Mouse (Mus musculus) midbrain, embryonic 16.5 days (tissue): ENCODE results near the gene Fkbp7. TPM values are rescaled to one million over a fixed set of nuclear protein-coding genes. Genes with fewer than 3 reads are reported as not detected.

Source experiments
- ATAC-seq: fragments of 200-750 bp; cut with Nextera tagmentation; 2 replicates; pipeline ENCODE4 v1.8.0; 2017; ENCODE audit warnings: moderate TSS enrichment
- H3K27ac ChIP-seq: fragments of 300-500 bp; sonication (generic); 2 replicates; pipeline ENCODE4 v1.5.1; 2014; ENCODE audit warnings: mild to moderate bottlenecking, low read length, mixed read lengths
- H3K27me3 ChIP-seq: fragments of 300-500 bp; sonication (generic); 2 replicates; pipeline ENCODE4 v1.6.1; 2014; ENCODE audit warnings: low read depth, low read length, mixed read lengths; ENCODE audit not compliant: control insufficient read depth, insufficient read depth
- H3K36me3 ChIP-seq: fragments of 300-500 bp; sonication (generic); 2 replicates; pipeline ENCODE4 v1.6.1; 2014; ENCODE audit warnings: mild to moderate bottlenecking, low read length, moderate library complexity, mixed read lengths; ENCODE audit not compliant: control insufficient read depth, insufficient read depth
- H3K4me1 ChIP-seq: fragments of 300-500 bp; sonication (generic); 2 replicates; pipeline ENCODE4 v1.6.1; 2014; ENCODE audit warnings: mild to moderate bottlenecking, low read length, mixed read lengths; ENCODE audit not compliant: control insufficient read depth, insufficient read depth
- H3K4me2 ChIP-seq: fragments of 300-500 bp; sonication (generic); 2 replicates; pipeline ENCODE4 v1.6.1; 2014; ENCODE audit warnings: mild to moderate bottlenecking, low read length, mixed read lengths
- H3K4me3 ChIP-seq: fragments of 300-500 bp; sonication (generic); 2 replicates; pipeline ENCODE4 v1.5.1; 2014; ENCODE audit warnings: low read depth, mild to moderate bottlenecking, low read length, moderate library complexity, mixed read lengths
- H3K9ac ChIP-seq: fragments of 300-500 bp; sonication (generic); 2 replicates; pipeline ENCODE4 v1.6.1; 2014; ENCODE audit warnings: low read depth, low read length, mixed read lengths
- H3K9me3 ChIP-seq: fragments of 300-500 bp; sonication (generic); replicated peaks from 2 replicates; pipeline ENCODE4 v1.6.1; 2014; ENCODE audit warnings: mild to moderate bottlenecking, low read length, mixed read lengths; ENCODE audit not compliant: control insufficient read depth, poor library complexity, severe bottlenecking
- WGBS: fragments of 180-500 bp; shearing (Covaris S2); extraction: QIAGEN DNeasy Blood & Tissue Kit; methylation state at CpG from one replicate; pipeline ENCODE4 v1.1.7; 2014; 5-methylcytosine and 5-hydroxymethylcytosine counted together
- polyA plus RNA-seq: library from polyadenylated mRNA; unstranded; fragments of >200 nt; fragmentation: Nextera tagmentation; extraction: Ambion mirVana; gene quantifications from 2 replicates; pipeline ENCODE4 v1.2.1, GENCODE M21; 2015

The Fkbp7 gene
- polyA plus RNA-seq, 1 experiment from 2014 or later: 11.8 TPM

DNA sequence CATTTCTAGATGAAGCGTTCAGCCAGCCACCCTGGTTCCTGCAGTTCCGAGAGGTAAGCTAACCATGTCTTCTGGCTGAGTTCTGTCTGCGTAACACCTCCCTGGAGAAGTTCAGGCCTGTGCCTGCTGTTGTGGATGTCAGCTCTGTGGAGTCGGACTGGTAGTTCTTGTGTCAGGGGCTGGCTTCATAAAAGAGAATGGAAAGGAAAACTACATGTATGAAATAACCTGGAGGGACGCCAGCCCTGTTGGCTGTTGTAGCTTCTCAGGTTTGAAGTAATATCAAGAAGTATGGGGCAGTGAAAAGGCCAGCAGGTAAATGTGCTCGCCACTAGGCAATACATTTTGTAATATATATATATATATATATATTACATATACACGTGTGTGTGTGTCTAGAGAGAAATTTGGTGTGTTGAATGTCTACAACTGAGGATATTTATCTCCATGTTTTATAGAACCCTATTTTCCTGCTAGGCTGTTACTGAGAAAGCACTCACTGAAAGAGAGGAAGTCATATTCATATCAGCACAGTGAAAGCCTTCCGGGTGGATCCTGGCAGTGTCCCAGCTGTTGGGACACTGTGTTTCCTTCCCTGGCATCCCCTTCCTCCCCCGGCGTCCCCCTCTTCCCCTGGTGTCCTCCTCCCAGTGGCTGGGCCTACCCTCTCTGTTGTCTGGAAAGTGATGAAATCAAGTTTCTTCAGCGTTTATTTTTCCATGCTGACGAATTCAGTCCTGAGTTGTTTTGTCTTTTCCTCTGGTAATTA is 17.7 kb upstream of the Fkbp7 start:
- no peak overlapping the region for H3K9ac ChIP-seq

DNA sequence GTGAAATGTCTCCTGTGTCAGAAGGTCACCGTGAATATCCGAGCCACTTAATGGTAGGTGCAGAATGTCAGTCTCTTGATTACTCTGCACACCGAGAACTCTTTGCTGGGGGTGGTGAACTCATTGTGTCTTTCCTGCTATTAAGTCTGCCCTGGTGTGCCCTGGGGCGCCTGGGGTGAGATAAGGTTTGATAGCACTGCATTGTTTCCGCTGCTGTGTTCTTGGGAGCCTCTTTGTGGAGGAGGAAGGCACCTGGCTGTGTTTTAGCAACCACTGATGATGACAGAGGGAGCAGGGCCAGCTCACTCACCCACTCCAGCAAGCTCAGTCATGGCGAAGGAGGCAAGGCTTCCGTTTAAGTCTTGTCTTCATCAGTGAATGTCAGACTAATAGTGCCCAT is 15.2 kb upstream of the Fkbp7 start:
- Histone ChIP-seq H3K27ac (no peak overlapping the region), H3K9ac (no peak overlapping the region), H3K4me3 (no peak overlapping the region), H3K27me3 (no peaks in the 10 kb centered on the region), H3K4me2 (no peak overlapping the region), H3K36me3 (peaks cover 25% of the 10 kb centered on the region), H3K9me3 (no peaks in the 10 kb centered on the region), H3K4me1 (no peaks in the 10 kb centered on the region)
- 86% methylated on average over 7 of the region's 7 CpGs for WGBS
- ATAC-seq: no peak

More for the DNA sequence above, 17.7 kb upstream of the Fkbp7 start:
- Histone ChIP-seq H3K9me3 (no peaks in the 10 kb centered on the region), H3K36me3 (peaks cover 28% of the 10 kb centered on the region), H3K27me3 (no peaks in the 10 kb centered on the region), H3K4me3 (no peak overlapping the region), H3K4me2 (no peak overlapping the region), H3K4me1 (no peaks in the 10 kb centered on the region), H3K27ac (no peak overlapping the region)
- 93% methylated on average over 12 of the region's 12 CpGs for WGBS
- ATAC-seq: no peak

DNA sequence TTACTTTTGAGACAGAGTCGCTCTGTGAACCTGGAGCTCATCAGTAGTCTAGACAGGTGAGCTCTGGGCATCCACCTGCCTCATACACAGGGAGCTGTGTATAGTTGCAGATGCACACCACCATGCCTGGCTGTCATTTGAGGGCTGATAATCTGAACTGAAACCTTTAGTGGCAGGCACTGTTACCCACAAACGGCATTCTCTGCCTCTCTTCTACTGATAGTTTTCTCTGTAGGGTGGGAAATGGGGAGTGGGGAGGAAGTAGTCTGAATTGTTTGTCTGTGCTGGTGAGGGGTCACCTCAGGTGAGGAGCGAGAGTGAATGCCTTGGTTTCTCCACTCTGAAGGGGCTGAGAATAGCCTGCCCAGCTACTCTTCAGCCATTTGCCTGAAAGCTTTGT is 14.7 kb upstream of the Fkbp7 start:
- H3K4me1 ChIP-seq: no peaks in the 10 kb centered on the region
- H3K27me3 ChIP-seq: no peaks in the 10 kb centered on the region
- ATAC-seq: no peak
- H3K27ac ChIP-seq: no peak overlapping the region
- no peak overlapping the region for H3K9ac ChIP-seq
- 89% methylated on average over 3 of the region's 3 CpGs for WGBS
- no peaks in the 10 kb centered on the region for H3K9me3 ChIP-seq
- peaks cover 26% of the 10 kb centered on the region for H3K36me3 ChIP-seq
- H3K4me2 ChIP-seq: no peak overlapping the region
- H3K4me3 ChIP-seq: no peak overlapping the region

DNA sequence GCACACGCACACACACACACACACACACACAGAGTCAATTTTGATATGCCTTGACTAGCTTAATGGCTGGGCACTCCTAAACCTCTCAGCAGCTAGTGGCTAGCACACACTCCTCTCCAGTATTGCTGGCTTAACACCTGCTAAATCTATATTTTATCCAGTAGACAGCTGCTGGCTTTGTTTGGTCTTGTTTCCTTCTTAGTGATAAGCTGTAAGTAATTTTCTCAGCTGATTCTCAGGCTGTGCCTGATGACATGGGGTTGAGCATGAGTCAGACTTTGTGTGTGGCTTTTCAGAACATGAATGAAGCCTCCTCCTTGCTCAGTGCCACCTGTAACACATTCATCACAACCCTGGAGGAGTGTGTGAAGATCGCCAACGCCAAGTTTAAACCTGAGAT is 14.1 kb upstream of the Fkbp7 start:
- H3K4me1 ChIP-seq: no peaks in the 10 kb centered on the region
- no peaks in the 10 kb centered on the region for H3K27me3 ChIP-seq
- no peaks in the 10 kb centered on the region for H3K9me3 ChIP-seq
- no peak overlapping the region for H3K4me3 ChIP-seq
- 97% methylated on average over 3 of the region's 3 CpGs for WGBS
- H3K4me2 ChIP-seq: no peak overlapping the region
- H3K27ac ChIP-seq: no peak overlapping the region
- no peak overlapping the region for H3K9ac ChIP-seq
- ATAC-seq: no peak
- peaks cover 23% of the 10 kb centered on the region for H3K36me3 ChIP-seq

DNA sequence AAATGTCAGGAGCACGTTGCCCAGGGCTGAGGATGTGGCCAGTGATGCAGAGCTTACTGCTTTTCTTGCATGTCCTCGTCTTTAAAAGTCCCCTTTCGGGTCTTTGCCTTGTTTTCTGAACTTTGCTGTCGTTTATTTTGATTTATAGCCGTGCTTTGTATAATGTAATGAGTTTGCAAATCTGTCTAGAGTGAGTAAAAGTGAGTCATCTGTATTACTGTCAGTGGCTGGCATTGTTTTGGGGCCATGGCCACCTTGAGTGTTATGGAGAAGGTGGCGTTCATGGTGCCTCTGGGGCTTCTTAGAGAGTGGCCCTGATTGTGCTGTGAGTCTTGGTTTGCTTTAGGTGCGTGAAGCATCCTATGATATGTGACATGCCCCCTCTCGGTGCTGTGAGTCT is 9.4 kb upstream of the Fkbp7 start:
- Histone ChIP-seq H3K4me3 (no peak overlapping the region), H3K36me3 (peaks cover 15% of the 10 kb centered on the region), H3K9ac (no peak overlapping the region), H3K4me2 (no peak overlapping the region), H3K27ac (no peak overlapping the region), H3K9me3 (no peaks in the 10 kb centered on the region), H3K27me3 (no peaks in the 10 kb centered on the region), H3K4me1 (no peaks in the 10 kb centered on the region)
- 96% methylated on average over 8 of the region's 8 CpGs for WGBS
- ATAC-seq: no peak

DNA sequence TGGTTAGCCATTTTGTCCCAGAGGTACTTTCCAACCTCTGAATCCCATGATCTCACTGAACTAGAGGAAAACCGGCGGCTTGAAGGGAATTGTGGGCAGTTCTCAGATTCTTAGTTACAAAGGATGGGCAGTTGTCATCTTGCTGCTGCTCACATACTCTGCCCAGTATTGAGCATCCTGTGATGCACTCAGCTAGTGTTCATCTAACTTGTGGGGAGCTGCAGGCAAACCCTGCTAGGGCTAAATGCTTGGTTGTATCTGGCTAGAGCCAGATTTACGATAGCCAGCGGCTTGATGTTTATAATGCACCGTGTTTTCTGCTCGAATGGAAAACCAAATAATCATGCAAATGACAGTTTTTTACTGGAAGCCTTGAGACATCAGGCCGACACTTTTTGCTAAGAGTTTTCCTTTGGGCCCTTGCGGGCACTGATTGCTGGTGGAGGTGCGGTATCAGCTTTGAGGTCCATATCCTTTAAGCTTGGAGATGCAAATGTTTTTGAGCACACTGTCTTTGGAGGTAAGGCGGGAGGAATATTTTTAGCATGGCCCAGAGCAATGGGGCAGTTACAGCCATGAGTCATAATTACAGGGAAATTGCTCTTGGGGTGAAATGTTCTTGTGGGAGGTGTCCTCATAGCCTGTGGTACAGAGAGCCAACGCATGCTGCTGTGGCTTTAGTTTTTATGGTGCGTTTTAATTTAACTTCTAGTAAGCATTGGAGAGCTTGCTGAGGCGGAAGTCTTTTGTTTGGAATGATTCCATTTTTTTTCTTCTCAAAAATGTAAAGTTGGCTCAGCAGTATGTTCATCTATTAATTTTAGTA is 3.7 kb upstream of the Fkbp7 start:
- ATAC-seq: no peak
- Histone ChIP-seq H3K4me1 (peaks cover 24% of the 10 kb centered on the region), H3K27ac (no peak overlapping the region), H3K9me3 (no peaks in the 10 kb centered on the region), H3K27me3 (no peaks in the 10 kb centered on the region), H3K4me2 (peak overlapping the region; percentile 67), H3K9ac (peak overlapping the region; percentile 81), H3K36me3 (no peaks in the 10 kb centered on the region), H3K4me3 (peak overlapping the region; percentile 73)
- 64% methylated on average over 13 of the region's 13 CpGs for WGBS

DNA sequence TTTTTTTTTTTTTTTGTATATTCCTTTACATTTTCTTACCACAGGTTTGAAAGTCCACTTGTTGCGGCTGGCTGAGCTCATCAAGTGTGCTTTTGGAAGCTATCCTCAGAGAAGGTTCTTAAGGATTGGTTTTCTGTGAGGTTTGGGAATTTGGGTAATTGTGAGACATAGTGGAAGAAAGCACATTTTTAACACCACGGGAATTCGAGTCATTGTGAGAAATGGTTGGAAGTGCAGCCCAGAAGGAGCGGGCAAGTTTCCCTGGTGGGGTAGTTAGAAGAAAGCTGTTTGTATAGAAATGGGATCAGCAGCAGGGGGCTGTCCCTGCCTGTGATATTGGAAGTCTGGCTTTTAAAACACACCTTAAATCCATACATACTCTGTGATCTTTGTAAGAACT is 3.0 kb upstream of the Fkbp7 start:
- no peaks in the 10 kb centered on the region for H3K36me3 ChIP-seq
- H3K9me3 ChIP-seq: no peaks in the 10 kb centered on the region
- peaks cover 25% of the 10 kb centered on the region for H3K4me1 ChIP-seq
- no peak overlapping the region for H3K27ac ChIP-seq
- H3K4me2 ChIP-seq: peak overlapping the region; percentile 67
- peak overlapping the region; percentile 81 for H3K9ac ChIP-seq
- H3K27me3 ChIP-seq: no peaks in the 10 kb centered on the region
- peak overlapping the region; percentile 73 for H3K4me3 ChIP-seq
- WGBS: 8% methylated on average over 4 of the region's 4 CpGs
- no peak for ATAC-seq

DNA sequence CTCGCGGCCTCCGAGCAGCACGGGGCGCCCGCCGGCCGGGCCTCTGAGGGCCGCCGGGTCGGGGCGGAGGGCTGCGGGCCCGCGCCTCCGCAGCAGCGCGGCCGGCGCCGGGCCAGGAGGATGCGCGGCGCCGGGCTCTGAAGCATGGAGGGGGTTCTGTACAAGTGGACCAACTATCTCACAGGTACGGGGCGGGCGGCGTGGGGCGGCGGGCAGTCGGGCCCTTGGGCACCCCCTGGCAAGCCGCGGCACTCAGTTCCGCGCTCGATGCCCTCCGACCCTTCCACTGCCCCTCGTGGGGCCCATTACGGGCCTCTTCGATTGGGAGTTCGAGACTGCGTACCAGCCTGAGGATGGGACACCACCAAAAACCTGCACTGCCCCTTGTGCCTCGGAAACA is 2.5 kb upstream of the Fkbp7 start:
- Histone ChIP-seq H3K27me3 (no peaks in the 10 kb centered on the region), H3K4me1 (peaks cover 25% of the 10 kb centered on the region), H3K4me3 (peak overlapping the region; percentile 73), H3K27ac (peak overlapping the region; percentile 81), H3K36me3 (no peaks in the 10 kb centered on the region), H3K9me3 (no peaks in the 10 kb centered on the region), H3K4me2 (peak overlapping the region; percentile 67), H3K9ac (peak overlapping the region; percentile 81)
- peak; percentile 71 for ATAC-seq
- WGBS: under 1% methylated on average over 32 of the region's 44 CpGs
